Mouse (Mus musculus): ENCODE measurements at regions not wholly inside any gene's neighbourhood (a gene's known extent, or its start where the extent isn't known, plus 50 kb on each side); places are given as distances from the start of the nearest gene placed in this dataset.

- WGBS, result 89% methylated on average over 6 of the region's 6 CpGs
- no peak overlapping the region for H3K27ac ChIP-seq
- H3K36me3 ChIP-seq, result no peaks in the 10 kb centered on the region
- H3K27me3 ChIP-seq (ENCODE audit: low read depth, poor library complexity, severe bottlenecking), result 0 out of 2 replicates have a peak, but pooled peaks cover 3% of the 10 kb centered on the region
- no peaks in the 10 kb centered on the region for H3K9me3 ChIP-seq (replicated peaks)
- H3K4me3 ChIP-seq, result no peak overlapping the region
- no peaks in the 10 kb centered on the region for H3K4me1 ChIP-seq
- peak; percentile 22 for DNase-seq (ENCODE audit: low spot score)
Measured at GRCm38 (mm10) chr5:75847966-75848365, 130.3 kb downstream of the Kdr start.

- peak; percentile 18 for DNase-seq (ENCODE audit: low spot score)
- no peak overlapping the region for H3K27ac ChIP-seq
- H3K9me3 ChIP-seq (replicated peaks), result no peaks in the 10 kb centered on the region
- 83% methylated on average over 3 of the region's 3 CpGs for WGBS
- 0 out of 2 replicates have a peak, but pooled peaks cover 3% of the 10 kb centered on the region for H3K27me3 ChIP-seq (ENCODE audit: low read depth, poor library complexity, severe bottlenecking)
- no peak overlapping the region for H3K4me3 ChIP-seq
- H3K4me1 ChIP-seq, result no peaks in the 10 kb centered on the region
- no peaks in the 10 kb centered on the region for H3K36me3 ChIP-seq
Measured at GRCm38 (mm10) chr5:75847341-75847740, 130.9 kb downstream of the Kdr start.

GRCm38 (mm10) chr5:75846016-75846415 lies 132.2 kb downstream of the Kdr start:
- Histone ChIP-seq H3K27ac (no peak overlapping the region), H3K36me3 (no peaks in the 10 kb centered on the region), H3K9me3 (replicated peaks) (no peaks in the 10 kb centered on the region), H3K4me3 (no peak overlapping the region), H3K27me3 (ENCODE audit: low read depth, poor library complexity, severe bottlenecking) (0 out of 2 replicates have a peak, but pooled peaks cover 3% of the 10 kb centered on the region), H3K4me1 (no peaks in the 10 kb centered on the region)
- DNase-seq (ENCODE audit: low spot score), result peak; percentile 7
- WGBS, result 92% methylated on average over 3 of the region's 3 CpGs

- DNase-seq (ENCODE audit: low spot score), result peak; percentile 10
- 80% methylated on average over 3 of the region's 3 CpGs for WGBS
- H3K4me3 ChIP-seq, result no peak overlapping the region
Measured at GRCm38 (mm10) chr5:75843807-75844206, 134.5 kb downstream of the Kdr start.

GRCm38 (mm10) chr5:75840421-75840820 lies 137.8 kb downstream of the Kdr start:
- no peak for DNase-seq (ENCODE audit: low spot score)
- H3K27ac ChIP-seq, result no peak overlapping the region
- 93% methylated on average over 7 of the region's 7 CpGs for WGBS

More at GRCm38 (mm10) chr5:75843807-75844206, 134.5 kb downstream of the Kdr start:
- Histone ChIP-seq H3K36me3 (no peaks in the 10 kb centered on the region), H3K27me3 (ENCODE audit: low read depth, poor library complexity, severe bottlenecking) (0 out of 2 replicates have a peak, but pooled peaks cover 3% of the 10 kb centered on the region), H3K9me3 (replicated peaks) (no peaks in the 10 kb centered on the region), H3K4me1 (no peaks in the 10 kb centered on the region), H3K27ac (no peak overlapping the region)

GRCm38 (mm10) chr5:75835556-75835961 lies 142.7 kb downstream of the Kdr start:
- 67% methylated on average over 20 of the region's 20 CpGs for WGBS
- Histone ChIP-seq H3K9me3 (replicated peaks) (no peaks in the 10 kb centered on the region), H3K4me1 (peaks cover 12% of the 10 kb centered on the region), H3K27me3 (ENCODE audit: low read depth, poor library complexity, severe bottlenecking) (no peaks in the 10 kb centered on the region), H3K36me3 (no peaks in the 10 kb centered on the region), H3K27ac (peak overlapping the region; percentile 11), H3K4me3 (peak overlapping the region; percentile 21; the same call in 1 of the 2 replicates)
- peak; percentile 46 for DNase-seq (ENCODE audit: low spot score)

More at GRCm38 (mm10) chr5:75840421-75840820, 137.8 kb downstream of the Kdr start:
- Histone ChIP-seq H3K4me3 (no peak overlapping the region), H3K36me3 (no peaks in the 10 kb centered on the region), H3K9me3 (replicated peaks) (no peaks in the 10 kb centered on the region), H3K4me1 (peaks cover 3% of the 10 kb centered on the region; the same call in 1 of the 2 replicates), H3K27me3 (ENCODE audit: low read depth, poor library complexity, severe bottlenecking) (no peaks in the 10 kb centered on the region)

GRCm38 (mm10) chr5:75834766-75835555 lies 143.3 kb downstream of the Kdr start:
- Histone ChIP-seq H3K27me3 (ENCODE audit: low read depth, poor library complexity, severe bottlenecking) (no peaks in the 10 kb centered on the region), H3K36me3 (no peaks in the 10 kb centered on the region), H3K4me3 (peak overlapping the region; percentile 21; the same call in 1 of the 2 replicates), H3K4me1 (peaks cover 14% of the 10 kb centered on the region), H3K9me3 (replicated peaks) (no peaks in the 10 kb centered on the region), H3K27ac (peak overlapping the region; percentile 11)
- 72% methylated on average over 17 of the region's 17 CpGs for WGBS
- no peak for DNase-seq (ENCODE audit: low spot score)

GRCm38 (mm10) chr5:75832341-75832740 lies 145.9 kb downstream of the Kdr start:
- H3K27ac ChIP-seq, result no peak overlapping the region
- no peak overlapping the region for H3K4me3 ChIP-seq
- WGBS, result 86% methylated on average over 5 of the region's 5 CpGs
- no peak for DNase-seq (ENCODE audit: low spot score)
- H3K9me3 ChIP-seq (replicated peaks), result no peaks in the 10 kb centered on the region
- H3K4me1 ChIP-seq, result peaks cover 14% of the 10 kb centered on the region
- H3K27me3 ChIP-seq (ENCODE audit: low read depth, poor library complexity, severe bottlenecking), result no peaks in the 10 kb centered on the region
- no peaks in the 10 kb centered on the region for H3K36me3 ChIP-seq

GRCm38 (mm10) chr5:75829850-75830625 lies 148.2 kb downstream of the Kdr start:
- DNase-seq (ENCODE audit: low spot score), result no peak
- Histone ChIP-seq H3K27ac (no peak overlapping the region), H3K4me1 (peaks cover 7% of the 10 kb centered on the region), H3K27me3 (ENCODE audit: low read depth, poor library complexity, severe bottlenecking) (no peaks in the 10 kb centered on the region), H3K36me3 (no peaks in the 10 kb centered on the region), H3K4me3 (no peak overlapping the region), H3K9me3 (replicated peaks) (no peaks in the 10 kb centered on the region)
- 46% methylated on average over 6 of the region's 6 CpGs for WGBS

GRCm38 (mm10) chr5:75828332-75828731 lies 149.9 kb downstream of the Kdr start:
- 86% methylated on average over 5 of the region's 5 CpGs for WGBS
- no peak for DNase-seq (ENCODE audit: low spot score)
- H3K36me3 ChIP-seq, result no peaks in the 10 kb centered on the region

GRCm38 (mm10) chr5:75826283-75827098 lies 151.8 kb downstream of the Kdr start:
- no peaks in the 10 kb centered on the region for H3K36me3 ChIP-seq
- no peak overlapping the region for H3K27ac ChIP-seq
- H3K4me1 ChIP-seq, result peaks cover 3% of the 10 kb centered on the region; the same call in 1 of the 2 replicates
- no peaks in the 10 kb centered on the region for H3K9me3 ChIP-seq (replicated peaks)
- 84% methylated on average over 10 of the region's 10 CpGs for WGBS
- no peaks in the 10 kb centered on the region for H3K27me3 ChIP-seq (ENCODE audit: low read depth, poor library complexity, severe bottlenecking)
- H3K4me3 ChIP-seq, result no peak overlapping the region
- no peak for DNase-seq (ENCODE audit: low spot score)

More at GRCm38 (mm10) chr5:75828332-75828731, 149.9 kb downstream of the Kdr start:
- H3K4me1 ChIP-seq, result peaks cover 3% of the 10 kb centered on the region; the same call in 1 of the 2 replicates
- no peaks in the 10 kb centered on the region for H3K27me3 ChIP-seq (ENCODE audit: low read depth, poor library complexity, severe bottlenecking)
- no peak overlapping the region for H3K4me3 ChIP-seq
- no peak overlapping the region for H3K27ac ChIP-seq
- no peaks in the 10 kb centered on the region for H3K9me3 ChIP-seq (replicated peaks)

GRCm38 (mm10) chr5:75825576-75825975 lies 152.7 kb downstream of the Kdr start:
- Histone ChIP-seq H3K4me1 (peaks cover 2% of the 10 kb centered on the region; the same call in 1 of the 2 replicates), H3K27ac (no peak overlapping the region), H3K27me3 (ENCODE audit: low read depth, poor library complexity, severe bottlenecking) (no peaks in the 10 kb centered on the region), H3K9me3 (replicated peaks) (no peaks in the 10 kb centered on the region), H3K36me3 (no peaks in the 10 kb centered on the region), H3K4me3 (no peak overlapping the region)
- no peak for DNase-seq (ENCODE audit: low spot score)
- 50% methylated on average over 5 of the region's 5 CpGs for WGBS

All from limb, embryonic 10.5 days (tissue).